Mouse (Mus musculus) MEL (cell line): ENCODE measurements at regions not wholly inside any gene's neighbourhood (a gene's known extent, or its start where the extent isn't known, plus 50 kb on each side); places are given as distances from the start of the nearest gene placed in this dataset.

ENCODE experiments used
- GABPA ChIP-seq: IDR thresholded peaks from 2 replicates; pipeline ENCODE4 v1.6.1; 2012; ENCODE audit warnings: low read depth, mild to moderate bottlenecking, inconsistent platforms, low read length, improper control_type of control experiment, moderate library complexity
- GATA1 ChIP-seq: IDR thresholded peaks from 2 replicates; pipeline ENCODE4 v1.6.1; 2011; ENCODE audit warnings: low read depth, low read length, improper control_type of control experiment
- MAX ChIP-seq: IDR thresholded peaks from 2 replicates; pipeline ENCODE4 v1.6.1; 2011; ENCODE audit warnings: low read length, improper control_type of control experiment
- MEF2A ChIP-seq: IDR thresholded peaks from 2 replicates; pipeline ENCODE4 v1.6.1; 2014; ENCODE audit warnings: low read depth, mild to moderate bottlenecking, inconsistent platforms, low read length, improper control_type of control experiment; ENCODE audit not compliant: poor library complexity, insufficient replicate concordance, severe bottlenecking; ENCODE audit errors: extremely low read depth
- ZC3H11A ChIP-seq: IDR thresholded peaks from 2 replicates; pipeline ENCODE4 v1.6.1; 2012; ENCODE audit warnings: low read depth, mild to moderate bottlenecking, inconsistent platforms, low read length, improper control_type of control experiment

- TF ChIP-seq MEF2A (no peak), ZC3H11A (no peak), MAX (no peak), GATA1 (no peak), GABPA (no peak)
Measured at GRCm38 (mm10) chr5:91797362-91797761, 165.5 kb downstream of the Rchy1 start.
